Mouse (Mus musculus) lung, adult 2 months (tissue): Measurements from ENCODE around the gene 1700010B08Rik. TPM values are rescaled to one million over a fixed set of nuclear protein-coding genes. Genes with fewer than 3 reads are reported as not detected.
"Not testable (repeated sequence)": the region's sequence is repeated elsewhere in the genome, so short reads cannot be mapped to it uniquely, and the experiment has no call there.

Source experiments
- DNase-seq: peaks from one replicate; pipeline ENCODE4 v3.0.0; 2022
- H3K4me1 ChIP-seq: fragments of 200-500 bp; 2 replicates; pipeline ENCODE4 v1.6.1; 2011; ENCODE audit warnings: low read length; ENCODE audit not compliant: control insufficient read depth, insufficient read depth
- H3K4me3 ChIP-seq: fragments of 200-500 bp; replicated peaks from 2 replicates; pipeline ENCODE3; 2011; ENCODE audit warnings: low read depth, mild to moderate bottlenecking, control low read depth, low read length; ENCODE audit errors: extremely low read depth
- CTCF ChIP-seq: fragments of 200-500 bp; IDR thresholded peaks from 2 replicates; pipeline ENCODE4 v1.5.1; 2011; ENCODE audit warnings: mild to moderate bottlenecking, low read length, control low read depth; ENCODE audit not compliant: insufficient read depth
- POLR2A ChIP-seq: fragments of 200-500 bp; IDR thresholded peaks from 2 replicates; pipeline ENCODE4 v1.6.1; 2011; ENCODE audit warnings: low read depth, mild to moderate bottlenecking, control low read depth, low read length, borderline replicate concordance; ENCODE audit errors: extremely low read depth
- WGBS: fragments of 180-500 bp; shearing (Covaris S2); methylation state at CpG from one replicate; pipeline ENCODE4 v1.1.7; 2018; 5-methylcytosine and 5-hydroxymethylcytosine counted together
- polyA plus RNA-seq: library from polyadenylated mRNA; depleted of rRNA; stranded (reverse); fragments of >200 nt; gene quantifications from 2 replicates; pipeline ENCODE4 v1.2.3, GENCODE M21; 2012

1700010B08Rik gene
- polyA plus RNA-seq, 1 experiment = not detected

- Histone ChIP-seq H3K4me1 (no peaks in the 10 kb centered on the region; the same call in 1 of the 2 replicates), H3K4me3 (no peak overlapping the region)
- TF ChIP-seq POLR2A (no peak), CTCF (no peak)
- DNase-seq = no peak
- 73% methylated on average over 6 of the region's 6 CpGs for WGBS
These were observed 27.5 kb upstream of the 1700010B08Rik start for GRCm38 (mm10) chr2:173691748-173692147.

- Histone ChIP-seq H3K4me1 (no peaks in the 10 kb centered on the region; the same call in 1 of the 2 replicates), H3K4me3 (no peak overlapping the region)
- no peak for TF ChIP-seq CTCF
- no peak for TF ChIP-seq POLR2A
- no peak for DNase-seq
- WGBS = 65% methylated on average over 2 of the region's 2 CpGs
These were observed 26.5 kb upstream of the 1700010B08Rik start for GRCm38 (mm10) chr2:173692693-173693092.

GRCm38 (mm10) chr2:173698850-173699249 lies 20.4 kb upstream of the 1700010B08Rik start:
- WGBS = 60% methylated on average over 3 of the region's 3 CpGs
- H3K4me1 ChIP-seq = no peaks in the 10 kb centered on the region
- TF ChIP-seq CTCF = no peak
- no peak for TF ChIP-seq POLR2A
- no peak overlapping the region for H3K4me3 ChIP-seq
- no peak for DNase-seq

- 50% methylated on average over 16 of the region's 16 CpGs for WGBS
- no peaks in the 10 kb centered on the region for H3K4me1 ChIP-seq
These were observed 16.9 kb upstream of the 1700010B08Rik start for GRCm38 (mm10) chr2:173702096-173702866.

GRCm38 (mm10) chr2:173702867-173703237 lies 16.4 kb upstream of the 1700010B08Rik start:
- Histone ChIP-seq H3K4me3 (no peak overlapping the region), H3K4me1 (no peaks in the 10 kb centered on the region)
- DNase-seq = no peak
- TF ChIP-seq POLR2A (no peak), CTCF (no peak)
- 69% methylated on average over 12 of the region's 12 CpGs for WGBS

More at GRCm38 (mm10) chr2:173702096-173702866, 16.9 kb upstream of the 1700010B08Rik start:
- no peak for TF ChIP-seq CTCF
- no peak for TF ChIP-seq POLR2A
- no peak overlapping the region for H3K4me3 ChIP-seq
- no peak for DNase-seq

GRCm38 (mm10) chr2:173705827-173706551 lies 13.2 kb upstream of the 1700010B08Rik start:
- TF ChIP-seq POLR2A = no peak
- no peak for TF ChIP-seq CTCF
- 79% methylated on average over 15 of the region's 15 CpGs for WGBS

GRCm38 (mm10) chr2:173707626-173708025 lies 11.6 kb upstream of the 1700010B08Rik start:
- DNase-seq, H3K4me1 ChIP-seq, H3K4me3 ChIP-seq: not testable (repeated sequence)

More at GRCm38 (mm10) chr2:173705827-173706551, 13.2 kb upstream of the 1700010B08Rik start:
- H3K4me1 ChIP-seq = no peaks in the 10 kb centered on the region
- no peak overlapping the region for H3K4me3 ChIP-seq
- no peak for DNase-seq

- TF ChIP-seq CTCF (no peak), POLR2A (no peak)
- Histone ChIP-seq H3K4me1 (no peaks in the 10 kb centered on the region), H3K4me3 (no peak overlapping the region)
- 51% methylated on average over 6 of the region's 6 CpGs for WGBS
- DNase-seq = no peak
These were observed 9.0 kb upstream of the 1700010B08Rik start for GRCm38 (mm10) chr2:173710193-173710592.

- DNase-seq = no peak
- no peak overlapping the region for H3K4me3 ChIP-seq
- no peak for TF ChIP-seq CTCF
- no peak for TF ChIP-seq POLR2A
- WGBS = 41% methylated on average over 10 of the region's 10 CpGs
- H3K4me1 ChIP-seq = no peaks in the 10 kb centered on the region
These were observed 6.6 kb upstream of the 1700010B08Rik start for GRCm38 (mm10) chr2:173712656-173713055.

GRCm38 (mm10) chr2:173713241-173713640 lies 6.0 kb upstream of the 1700010B08Rik start:
- DNase-seq = no peak
- TF ChIP-seq CTCF (no peak), POLR2A (no peak)
- 73% methylated on average over 4 of the region's 4 CpGs for WGBS
- Histone ChIP-seq H3K4me3 (no peak overlapping the region), H3K4me1 (no peaks in the 10 kb centered on the region)
